Comparison of ENCODE assay signal across 8 mouse cellular contexts in the genomic region with DNA sequence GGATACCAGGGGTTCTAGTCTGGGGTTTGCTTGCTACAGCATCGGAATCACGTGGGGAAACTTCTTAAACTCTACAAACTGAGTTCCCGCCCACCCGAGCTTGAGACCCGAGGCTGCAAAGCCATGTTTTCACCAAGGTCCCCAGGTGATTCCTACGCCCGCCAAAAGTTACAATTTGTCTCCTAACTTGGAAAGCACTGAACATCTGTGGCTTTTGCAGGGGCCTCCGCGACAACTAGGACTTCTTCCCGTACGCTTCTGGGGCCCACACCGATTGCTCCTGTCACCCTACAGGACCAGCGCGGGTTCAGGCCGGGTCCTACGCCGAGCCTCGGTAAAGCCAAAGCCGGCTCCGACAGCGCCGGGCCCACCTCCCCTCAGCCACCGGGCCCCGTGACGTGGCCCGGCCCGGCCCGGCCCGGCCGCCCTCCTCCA. TPM values are rescaled to one million over a fixed set of nuclear protein-coding genes. Genes with fewer than 3 reads are reported as not detected.
DNase-seq lines count a peak whose midpoint lies in the region; ATAC-seq and TF ChIP-seq lines count a peak whose summit lies in the region.

No protein-coding gene starts in this region.

- peak overlapping the region; percentile 80 for H3K9ac ChIP-seq in kidney, postnatal 0 days (ENCODE audit: low read depth, low read length)
- H3K9ac ChIP-seq in forebrain, embryonic 16.5 days (replicated peaks; ENCODE audit: low read depth, low read length): peak overlapping the region; percentile 94
- H3K9ac ChIP-seq in liver, embryonic 16.5 days (ENCODE audit: low read depth, low read length): peak overlapping the region; percentile 98
- H3K9ac ChIP-seq in stomach, embryonic 15.5 days: peak overlapping the region; percentile 95

- no peak for DNase-seq in kidney, postnatal 0 days (ENCODE audit: low spot score)
- DNase-seq in kidney, postnatal 4 days: no peak
- DNase-seq in Patski (ENCODE audit: low read depth, low spot score): no peak
- DNase-seq in layer of hippocampus, adult 9-11 months: no peak
- DNase-seq in kidney, adult 11 months: no peak

- H3K4me3 ChIP-seq in kidney, postnatal 0 days (replicated peaks; ENCODE audit: low read depth, low read length): peak overlapping the region; percentile 59
- peak overlapping the region; percentile 95 for H3K4me3 ChIP-seq in forebrain, embryonic 16.5 days (replicated peaks; ENCODE audit: low read length)
- H3K4me3 ChIP-seq in liver, embryonic 16.5 days (ENCODE audit: low read depth, low read length): peak overlapping the region; percentile 99
- peak overlapping the region; percentile 95 for H3K4me3 ChIP-seq in stomach, embryonic 15.5 days (replicated peaks)

- in situ Hi-C loops in Patski (cut with MboI; ENCODE audit: low pct_unique_long_range_greater_than_20kb): no loop called here

- no peak; the same call in 1 of the 2 replicates for ATAC-seq in kidney, postnatal 0 days (replicated peaks; ENCODE audit: low FRiP score, low read depth)
- ATAC-seq in Patski: peak; percentile 66
- no peak for ATAC-seq in forebrain, embryonic 16.5 days
- ATAC-seq in liver, embryonic 16.5 days (ENCODE audit: low read depth): no peak
- ATAC-seq in stomach, embryonic 15.5 days (ENCODE audit: insufficient read depth, low FRiP score, low read depth): no peak

- peak overlapping the region; percentile 77 for H3K4me2 ChIP-seq in kidney, postnatal 0 days (ENCODE audit: low read length)
- H3K4me2 ChIP-seq in forebrain, embryonic 16.5 days (ENCODE audit: low read length): peak overlapping the region; percentile 81
- peak overlapping the region; percentile 89 for H3K4me2 ChIP-seq in liver, embryonic 16.5 days (ENCODE audit: low read depth, low read length)
- H3K4me2 ChIP-seq in stomach, embryonic 15.5 days: peak overlapping the region; percentile 66

- POLR2A ChIA-PET in Patski (lab: Charles Lee): no interaction called here

- 2% methylated on average over 30 of the region's 30 CpGs for WGBS in kidney, postnatal 0 days
- WGBS in forebrain, embryonic 16.5 days: under 1% methylated on average over 30 of the region's 30 CpGs
- 0% methylated on average over 30 of the region's 30 CpGs for WGBS in liver, embryonic 16.5 days (ENCODE audit: insufficient replicate concordance)
- under 1% methylated on average over 28 of the region's 30 CpGs for WGBS in stomach, embryonic 15.5 days

- no peak for TF ChIP-seq CTCF in kidney, postnatal 0 days (IDR thresholded peaks at IDR 0.05; ENCODE audit: low read depth)
- TF ChIP-seq CTCF in Patski (IDR thresholded peaks at IDR 0.05): no peak

- H3K36me3 ChIP-seq in kidney, postnatal 0 days (ENCODE audit: insufficient read depth, low read length): no peaks in the 10 kb centered on the region
- H3K36me3 ChIP-seq in forebrain, embryonic 16.5 days (ENCODE audit: control insufficient read depth, insufficient read depth): no peaks in the 10 kb centered on the region
- H3K36me3 ChIP-seq in liver, embryonic 16.5 days (ENCODE audit: control insufficient read depth, insufficient read depth): no peaks in the 10 kb centered on the region
- no peaks in the 10 kb centered on the region for H3K36me3 ChIP-seq in stomach, embryonic 15.5 days

- H3K27ac ChIP-seq in kidney, postnatal 0 days: peak overlapping the region; percentile 85
- peak overlapping the region; percentile 91 for H3K27ac ChIP-seq in forebrain, embryonic 16.5 days (ENCODE audit: low read length)
- peak overlapping the region; percentile 90 for H3K27ac ChIP-seq in liver, embryonic 16.5 days (ENCODE audit: low read length)
- H3K27ac ChIP-seq in stomach, embryonic 15.5 days: peak overlapping the region; percentile 88

- CTCF ChIA-PET in Patski (lab: Charles Lee): no interaction called here

- H3K9me3 ChIP-seq in kidney, postnatal 0 days (replicated peaks; ENCODE audit: low read length): no peaks in the 10 kb centered on the region
- H3K9me3 ChIP-seq in forebrain, embryonic 16.5 days (ENCODE audit: control insufficient read depth, low read length): no peaks in the 10 kb centered on the region
- no peaks in the 10 kb centered on the region for H3K9me3 ChIP-seq in liver, embryonic 16.5 days (replicated peaks; ENCODE audit: control insufficient read depth, low read length)
- no peaks in the 10 kb centered on the region for H3K9me3 ChIP-seq in stomach, embryonic 15.5 days

- peaks cover 7% of the 10 kb centered on the region; the same call in 1 of the 2 replicates for H3K4me1 ChIP-seq in kidney, postnatal 0 days (replicated peaks; ENCODE audit: insufficient read depth, low read length)
- peaks cover 16% of the 10 kb centered on the region for H3K4me1 ChIP-seq in forebrain, embryonic 16.5 days (replicated peaks; ENCODE audit: control insufficient read depth, insufficient read depth, low read length)
- peaks cover 14% of the 10 kb centered on the region for H3K4me1 ChIP-seq in liver, embryonic 16.5 days (ENCODE audit: control insufficient read depth, low read depth, low read length)
- H3K4me1 ChIP-seq in stomach, embryonic 15.5 days: 0 out of 2 replicates have a peak, but pooled peaks cover 8% of the 10 kb centered on the region

- H3K27me3 ChIP-seq in kidney, postnatal 0 days (ENCODE audit: insufficient read depth, low read length): no peaks in the 10 kb centered on the region
- no peaks in the 10 kb centered on the region for H3K27me3 ChIP-seq in Patski
- no peaks in the 10 kb centered on the region for H3K27me3 ChIP-seq in forebrain, embryonic 16.5 days (replicated peaks; ENCODE audit: control insufficient read depth, insufficient read depth, low read length)
- H3K27me3 ChIP-seq in liver, embryonic 16.5 days (ENCODE audit: control insufficient read depth, insufficient read depth, low read depth, low read length): no peaks in the 10 kb centered on the region
- H3K27me3 ChIP-seq in stomach, embryonic 15.5 days (replicated peaks): no peaks in the 10 kb centered on the region

RNA-seq across cellular contexts. Expression of a gene that starts 0.5 kb away (rescaled TPM):
- polyA plus RNA-seq in kidney, postnatal 0 days (2015; fragmentation: Nextera tagmentation; extraction: Ambion mirVana): 58.0 and 59.8 TPM in 2 replicates
- 83.6 TPM for polyA plus RNA-seq in Patski (2021)
- 72.4 and 73.7 TPM in 2 replicates for polyA plus RNA-seq in forebrain, embryonic 16.5 days (2015; fragmentation: Nextera tagmentation; extraction: Ambion mirVana)
- polyA plus RNA-seq in liver, embryonic 16.5 days (2015; fragmentation: Nextera tagmentation; extraction: Ambion mirVana): 24.3 and 25.2 TPM in 2 replicates
- 96.8 and 108 TPM in 2 replicates for polyA plus RNA-seq in stomach, embryonic 15.5 days (2015; fragmentation: Nextera tagmentation; extraction: Ambion mirVana)

RNA-seq across cellular contexts. Expression of a gene that starts 0.5 kb away (rescaled TPM):
- polyA plus RNA-seq in kidney, postnatal 0 days (2015; fragmentation: Nextera tagmentation; extraction: Ambion mirVana): 23.7 and 27.6 TPM in 2 replicates
- polyA plus RNA-seq in Patski (2021): 5.5 TPM
- 21.3 and 23.7 TPM in 2 replicates for polyA plus RNA-seq in forebrain, embryonic 16.5 days (2015; fragmentation: Nextera tagmentation; extraction: Ambion mirVana)
- polyA plus RNA-seq in liver, embryonic 16.5 days (2015; fragmentation: Nextera tagmentation; extraction: Ambion mirVana): 2.2 and 2.8 TPM in 2 replicates
- polyA plus RNA-seq in stomach, embryonic 15.5 days (2015; fragmentation: Nextera tagmentation; extraction: Ambion mirVana): 15.4 and 17.6 TPM in 2 replicates
